Mouse (Mus musculus): ENCODE results near the gene Rps19. TPM values are rescaled to one million over a fixed set of nuclear protein-coding genes. Genes with fewer than 3 reads are reported as not detected.

The Rps19 gene
- total and polyA plus RNA-seq, 3 experiments: 1,739 to 4,140 (median 2,094) TPM

- H3K4me2 ChIP-seq (ENCODE audit: insufficient read depth, low read depth, poor library complexity, severe bottlenecking): no peak overlapping the region
- dilution Hi-C loops (cut with MboI; ENCODE audit: extremely low pct_ligation_motif_present, extremely low pct_unique_long_range_greater_than_20kb, low sequenced_read_pairs): no loop called here
- in situ Hi-C loops (cut with MboI; ENCODE audit: low pct_ligation_motif_present, low pct_unique_long_range_greater_than_20kb, low sequenced_read_pairs): no loop called here
- H3K79me2 ChIP-seq (replicated peaks; ENCODE audit: control insufficient read depth, extremely low read depth, insufficient read depth, poor library complexity, severe bottlenecking): 0 out of 2 replicates have a peak, but pooled peaks cover 2% of the 10 kb centered on the region
- TF ChIP-seq MAX (IDR thresholded peaks at IDR 0.05; ENCODE audit: low read length): no peak
- TF ChIP-seq ZNF384 (IDR thresholded peaks at IDR 0.05; ENCODE audit: low read depth, low read length): no peak
- TF ChIP-seq ZMIZ1 (IDR thresholded peaks at IDR 0.05; ENCODE audit: low read depth, low read length): no peak
- no peak for TF ChIP-seq KAT2A (IDR thresholded peaks at IDR 0.05; ENCODE audit: insufficient replicate concordance, low read length)
- TF ChIP-seq ETS1 (conservative IDR thresholded peaks at IDR 0.05; ENCODE audit: low read depth, low read length): no peak
- no peak for TF ChIP-seq HCFC1 (IDR thresholded peaks at IDR 0.05; ENCODE audit: low read depth, low read length)
- no peak for TF ChIP-seq E2F4 (IDR thresholded peaks at IDR 0.05; ENCODE audit: insufficient replicate concordance, low read depth, low read length)
- no peak for TF ChIP-seq ELF1 (IDR thresholded peaks at IDR 0.05; ENCODE audit: low read depth, low read length)
- TF ChIP-seq USF1 (IDR thresholded peaks at IDR 0.05; ENCODE audit: low read depth, low read length): no peak
- H3K4me3 ChIP-seq (replicated peaks in 1 of 3; ENCODE audit: low read depth in 2 of 3, low read length in 2 of 3, poor library complexity in 1 of 3): no peak overlapping the region
- DNase-seq (ENCODE audit: extremely low read depth): no peak
- no peaks in the 10 kb centered on the region for H3K9me3 ChIP-seq (replicated peaks; ENCODE audit: low read length)
- no peaks in the 10 kb centered on the region for H3K27me3 ChIP-seq (replicated peaks)
- peaks cover 61 to 74% of the 10 kb centered on the region in 2 experiments for H3K36me3 ChIP-seq (replicated peaks in 1 of 2; ENCODE audit: control insufficient read depth in 1 of 2, insufficient read depth in 1 of 2, low read length in 1 of 2)
- H3K9ac ChIP-seq (ENCODE audit: insufficient read depth, low read depth): no peak overlapping the region
- peaks cover 0 to 4% of the 10 kb centered on the region in 2 experiments; a peak in 2 of 4 replicates for H3K4me1 ChIP-seq (ENCODE audit: control insufficient read depth in 1 of 2, insufficient read depth in 2 of 2)
- H3K27ac ChIP-seq (ENCODE audit: insufficient read depth, low read depth): no peak overlapping the region
These were observed 28.3 kb downstream of the Rps19 start for GRCm38 (mm10) chr7:24912480-24912879.

GRCm38 (mm10) chr7:24918763-24919323 lies 34.7 kb downstream of the Rps19 start:
- Histone ChIP-seq H3K9me3 (replicated peaks; ENCODE audit: low read length) (no peaks in the 10 kb centered on the region), H3K36me3 (replicated peaks in 1 of 2; ENCODE audit: control insufficient read depth in 1 of 2, insufficient read depth in 1 of 2, low read length in 1 of 2) (peaks cover 72% of the 10 kb centered on the region in 2 experiments), H3K27me3 (replicated peaks) (no peaks in the 10 kb centered on the region), H3K4me2 (ENCODE audit: insufficient read depth, low read depth, poor library complexity, severe bottlenecking) (no peak overlapping the region), H3K9ac (ENCODE audit: insufficient read depth, low read depth) (no peak overlapping the region), H3K79me2 (replicated peaks; ENCODE audit: control insufficient read depth, extremely low read depth, insufficient read depth, poor library complexity, severe bottlenecking) (no peaks in the 10 kb centered on the region), H3K4me3 (replicated peaks in 1 of 3; ENCODE audit: low read depth in 2 of 3, low read length in 2 of 3, poor library complexity in 1 of 3) (no peak overlapping the region), H3K27ac (ENCODE audit: insufficient read depth, low read depth) (no peak overlapping the region; the same call in 1 of the 2 replicates), H3K4me1 (ENCODE audit: control insufficient read depth in 1 of 2, insufficient read depth in 2 of 2) (no peaks in the 10 kb centered on the region)
- in situ Hi-C loops (cut with MboI; ENCODE audit: low pct_ligation_motif_present, low pct_unique_long_range_greater_than_20kb, low sequenced_read_pairs) (no loop called here), dilution Hi-C loops (cut with MboI; ENCODE audit: extremely low pct_ligation_motif_present, extremely low pct_unique_long_range_greater_than_20kb, low sequenced_read_pairs) (no loop called here)
- TF ChIP-seq USF2 (conservative IDR thresholded peaks at IDR 0.05; ENCODE audit: low read depth, low read length): no peak
- TF ChIP-seq GABPA (IDR thresholded peaks at IDR 0.05; ENCODE audit: insufficient replicate concordance, low read depth, low read length): no peak
- TF ChIP-seq TBP (conservative IDR thresholded peaks at IDR 0.05; ENCODE audit: low read depth, low read length): no peak
- TF ChIP-seq SMC3 (IDR thresholded peaks at IDR 0.05; ENCODE audit: low read depth, low read length): no peak
- no peak for TF ChIP-seq CTCF (conservative IDR thresholded peaks at IDR 0.05 in 1 of 2, IDR thresholded peaks at IDR 0.05 in 1 of 2; ENCODE audit: low read depth in 2 of 2, low read length in 2 of 2)
- TF ChIP-seq POLR2AphosphoS2 (IDR thresholded peaks at IDR 0.05; ENCODE audit: low read depth, low read length): no peak
- no peak for TF ChIP-seq SIN3A (IDR thresholded peaks at IDR 0.05; ENCODE audit: low read length)
- TF ChIP-seq ETS1 (conservative IDR thresholded peaks at IDR 0.05; ENCODE audit: low read depth, low read length): no peak
- TF ChIP-seq MXI1 (IDR thresholded peaks at IDR 0.05; ENCODE audit: low read depth, low read length): no peak
- TF ChIP-seq MEF2A (IDR thresholded peaks at IDR 0.05; ENCODE audit: borderline replicate concordance, low read depth, low read length): no peak
- no peak for TF ChIP-seq ZC3H11A (IDR thresholded peaks at IDR 0.05; ENCODE audit: low read depth, low read length)
- no peak for TF ChIP-seq RCOR1 (conservative IDR thresholded peaks at IDR 0.05; ENCODE audit: low read depth, low read length)
- TF ChIP-seq PAX5 (IDR thresholded peaks at IDR 0.05; ENCODE audit: low read length): no peak
- no peak for TF ChIP-seq ZMIZ1 (IDR thresholded peaks at IDR 0.05; ENCODE audit: low read depth, low read length)
- no peak for TF ChIP-seq CHD2 (IDR thresholded peaks at IDR 0.05; ENCODE audit: low read length)
- TF ChIP-seq USF1 (IDR thresholded peaks at IDR 0.05; ENCODE audit: low read depth, low read length): no peak
- no peak for TF ChIP-seq ELF1 (IDR thresholded peaks at IDR 0.05; ENCODE audit: low read depth, low read length)
- no peak for TF ChIP-seq IRF4 (IDR thresholded peaks at IDR 0.05; ENCODE audit: low read depth, low read length)
- DNase-seq (ENCODE audit: extremely low read depth): no peak
